Mouse (Mus musculus) natural killer cell, adult 2 months (primary cell): ENCODE results near the gene Rsph6a.

Experiments used
- DNase-seq, 2 experiments: peaks; one replicate each; pipeline ENCODE4 v3.0.0; 2022; ENCODE audit warnings: low spot score in 2 of 2

Gene Rsph6a

DNA sequence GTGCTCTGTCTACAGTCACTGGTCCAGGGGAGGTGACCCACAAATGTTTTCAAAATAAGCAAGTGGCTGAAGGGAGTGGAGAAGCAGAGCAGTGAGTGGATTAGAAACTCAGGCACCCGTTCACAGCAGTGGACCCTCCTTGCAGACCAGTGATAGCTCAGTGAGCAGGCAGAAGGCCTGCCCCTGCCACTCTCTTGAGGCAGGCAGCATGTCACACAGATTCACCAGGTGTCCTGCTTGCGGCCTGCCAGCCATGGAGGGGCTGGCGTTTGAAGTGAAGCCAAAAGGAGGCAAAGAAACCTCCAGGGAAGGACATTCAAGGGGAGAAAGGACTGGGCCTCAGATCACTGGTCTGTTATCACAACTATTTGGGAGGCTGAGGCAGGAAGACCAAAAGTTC lies 24.2 kb downstream of the Rsph6a start:
- no peak for DNase-seq

DNA sequence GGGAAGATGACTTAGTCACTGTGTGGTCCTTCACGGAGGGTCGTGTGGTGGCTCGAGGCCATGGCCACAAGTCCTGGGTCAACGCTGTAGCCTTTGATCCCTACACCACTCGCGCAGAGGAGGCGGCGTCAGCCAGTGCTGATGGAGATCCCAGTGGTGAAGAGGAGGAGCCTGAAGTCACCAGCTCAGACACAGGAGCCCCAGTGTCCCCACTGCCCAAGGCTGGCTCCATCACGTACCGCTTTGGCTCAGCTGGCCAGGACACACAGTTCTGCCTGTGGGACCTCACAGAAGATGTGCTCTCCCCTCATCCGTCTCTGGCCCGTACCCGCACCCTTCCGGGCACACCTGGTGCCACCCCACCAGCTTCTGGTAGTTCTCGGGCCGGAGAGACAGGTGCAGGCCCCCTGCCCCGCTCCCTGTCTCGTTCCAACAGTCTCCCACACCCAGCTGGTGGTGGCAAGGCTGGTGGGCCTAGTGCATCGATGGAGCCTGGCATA lies 26.0 kb downstream of the Rsph6a start:
- no peak for DNase-seq

DNA sequence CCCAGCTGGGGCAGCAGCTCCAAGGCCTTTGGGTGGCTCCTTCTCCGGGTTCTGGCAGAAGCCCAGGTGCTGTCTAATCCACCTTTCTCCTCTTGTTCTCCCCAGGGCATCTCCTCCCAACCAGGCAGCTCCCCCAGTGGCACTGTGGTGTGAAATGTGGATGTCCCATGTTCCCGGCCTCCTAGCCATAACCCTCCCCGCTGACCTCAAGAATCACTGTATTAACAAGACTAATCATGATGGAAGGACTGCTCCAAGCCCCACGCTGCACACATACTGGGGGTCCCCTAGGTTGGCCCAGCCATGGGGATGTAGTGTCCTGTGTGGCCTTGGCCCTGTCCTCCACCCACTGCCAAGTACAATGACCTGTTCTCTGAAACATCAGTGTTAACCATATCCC lies 27.7 kb downstream of the Rsph6a start:
- no peak for DNase-seq

DNA sequence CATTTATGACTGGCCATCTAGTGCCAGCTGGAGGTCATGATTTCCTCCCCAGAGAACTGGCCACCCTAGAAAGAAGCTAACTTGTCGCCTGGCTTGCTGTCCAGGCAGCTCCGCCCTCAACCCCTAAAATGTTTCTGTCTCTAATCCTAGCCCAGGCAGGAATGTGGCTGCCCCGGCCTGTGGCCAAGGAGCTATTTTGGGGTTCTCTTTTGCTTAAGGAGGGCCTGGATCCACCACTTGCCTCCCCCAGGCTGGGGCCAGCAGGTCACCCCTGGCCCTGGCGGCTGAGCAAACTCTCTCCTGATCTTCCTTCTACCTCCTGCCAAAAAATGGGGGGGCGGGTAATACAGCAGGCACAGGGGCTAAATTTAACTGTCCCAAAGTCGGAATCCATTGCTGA lies 28.6 kb downstream of the Rsph6a start:
- DNase-seq, result no peak

DNA sequence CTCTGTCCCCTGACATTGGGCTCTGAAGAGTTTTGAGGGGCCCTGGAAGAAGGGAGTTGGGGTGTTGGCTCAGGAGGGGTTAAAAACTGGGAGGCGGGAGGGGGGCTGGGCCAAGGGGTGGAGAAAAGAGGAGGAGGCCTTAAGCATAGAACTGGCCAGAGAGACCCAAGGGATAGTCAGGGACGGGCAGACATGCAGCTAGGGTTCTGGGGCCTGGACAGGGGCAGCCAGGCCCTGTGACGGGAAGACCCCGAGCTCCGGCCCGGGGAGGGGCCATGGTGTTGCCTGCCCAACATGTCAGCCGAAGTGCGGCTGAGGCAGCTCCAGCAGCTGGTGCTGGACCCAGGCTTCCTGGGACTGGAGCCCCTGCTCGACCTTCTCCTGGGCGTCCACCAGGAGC lies 29.2 kb downstream of the Rsph6a start, which contains the start of gene Dmpk:
TSS of gene Dmpk (plus strand) at position 149 of the 400 bp plus-strand sequence.
- DNase-seq, result no peak

DNA sequence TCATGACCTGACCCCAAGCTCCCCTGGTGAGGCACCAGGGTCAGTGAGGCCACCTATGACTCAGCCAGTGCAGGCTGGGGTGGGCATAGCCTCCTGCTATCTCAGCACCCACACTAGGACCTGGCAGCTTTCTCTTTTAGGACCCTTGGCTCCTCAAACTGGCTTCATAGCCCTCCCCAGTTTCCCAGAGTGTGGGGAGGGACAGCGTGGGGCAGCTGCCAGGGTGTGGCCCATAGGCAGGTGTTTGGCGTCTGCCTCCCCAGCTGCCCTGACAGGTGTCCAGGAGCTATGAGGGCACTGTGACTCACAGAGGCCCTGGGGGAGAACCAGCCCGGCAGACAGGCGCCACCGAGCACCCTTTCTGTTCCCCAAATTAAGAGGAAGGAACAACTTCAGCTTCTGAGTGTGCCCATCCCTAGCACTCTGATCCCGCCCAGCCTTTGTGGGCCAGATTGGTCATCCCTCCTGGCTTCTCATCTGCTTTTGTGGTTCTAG lies 29.8 kb downstream of the Rsph6a start:
- DNase-seq, result peak in 1 of 2 experiments; percentile 82

GRCm38 (mm10) chr7:19084921-19085473 lies 30.5 kb downstream of the Rsph6a start:
- DNase-seq, result no peak

DNA sequence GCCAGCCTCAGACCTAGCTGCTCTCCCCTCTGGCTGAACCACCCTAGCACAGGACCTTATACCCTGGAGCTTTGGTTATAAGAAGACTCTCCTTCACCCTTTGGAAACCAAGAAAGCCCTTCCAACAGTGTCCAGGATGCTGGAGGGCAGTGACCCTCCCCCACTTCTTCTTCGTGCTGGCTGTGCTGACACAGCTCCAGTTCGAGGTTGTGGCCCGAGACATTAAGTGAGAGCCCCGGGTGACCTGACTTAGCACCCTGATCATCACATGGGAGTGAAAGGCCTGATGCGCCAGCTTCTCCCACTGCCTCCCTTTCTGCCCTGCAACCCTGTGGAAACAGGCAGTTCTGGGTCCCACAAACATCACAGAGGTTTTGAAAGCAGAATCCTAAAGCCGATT lies 31.0 kb downstream of the Rsph6a start:
- no peak for DNase-seq

DNA sequence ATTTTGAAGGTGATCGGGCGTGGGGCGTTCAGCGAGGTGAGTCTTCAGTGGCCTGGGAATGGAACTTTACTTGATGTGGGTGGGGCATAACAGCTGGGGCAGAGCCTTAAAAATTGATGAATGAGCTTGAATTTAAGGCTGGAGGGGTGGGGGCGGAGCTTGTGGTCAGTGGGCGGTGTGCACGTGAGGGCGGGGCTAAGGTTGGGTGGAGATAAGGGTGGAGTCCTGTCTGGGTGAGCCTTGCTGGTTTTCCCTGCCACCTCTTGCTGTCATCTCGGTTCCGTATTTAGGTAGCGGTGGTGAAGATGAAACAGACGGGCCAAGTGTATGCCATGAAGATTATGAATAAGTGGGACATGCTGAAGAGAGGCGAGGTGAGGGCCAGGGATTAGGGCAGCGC lies 31.6 kb downstream of the Rsph6a start:
- peak in 1 of 2 experiments; percentile 75 for DNase-seq

- DNase-seq, result no peak
These were observed 32.3 kb downstream of the Rsph6a start for GRCm38 (mm10) chr7:19086760-19087159.

GRCm38 (mm10) chr7:19088813-19089212 lies 34.3 kb downstream of the Rsph6a start:
- DNase-seq, result peak; percentile 43 to 71

GRCm38 (mm10) chr7:19091913-19092312 lies 37.4 kb downstream of the Rsph6a start:
- no peak for DNase-seq

- DNase-seq, result no peak
These were observed 38.1 kb downstream of the Rsph6a start for GRCm38 (mm10) chr7:19092381-19093173.

- peak; percentile 77 to 87 for DNase-seq
These were observed 38.7 kb downstream of the Rsph6a start for GRCm38 (mm10) chr7:19093174-19093521.

- DNase-seq, result peak; percentile 65 to 79
These were observed 39.3 kb downstream of the Rsph6a start for GRCm38 (mm10) chr7:19093537-19094385.

DNA sequence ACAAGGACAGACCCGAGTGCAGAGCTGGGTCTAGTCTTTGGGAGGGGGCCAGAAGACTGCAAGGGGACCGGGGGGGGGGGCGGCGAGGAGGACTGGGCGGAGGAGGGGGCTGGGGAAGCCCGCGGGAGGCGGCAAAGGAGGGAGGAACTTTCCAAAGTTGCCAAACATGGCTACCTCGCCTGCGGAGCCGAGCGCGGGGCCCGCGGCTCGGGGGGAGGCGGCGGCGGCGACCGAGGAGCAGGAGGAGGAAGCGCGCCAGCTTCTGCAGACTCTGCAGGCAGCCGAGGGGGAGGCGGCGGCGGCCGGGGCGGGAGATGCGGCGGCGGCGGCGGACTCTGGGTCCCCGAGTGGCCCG lies 40.0 kb downstream of the Rsph6a start, which contains the start of gene Six5:
TSS of gene Six5 (plus strand) at position 124 of the 355 bp plus-strand sequence.
- no peak for DNase-seq

GRCm38 (mm10) chr7:19094826-19095750 lies 40.6 kb downstream of the Rsph6a start:
- DNase-seq, result no peak

GRCm38 (mm10) chr7:19095751-19096110 lies 41.2 kb downstream of the Rsph6a start:
- no peak for DNase-seq

DNA sequence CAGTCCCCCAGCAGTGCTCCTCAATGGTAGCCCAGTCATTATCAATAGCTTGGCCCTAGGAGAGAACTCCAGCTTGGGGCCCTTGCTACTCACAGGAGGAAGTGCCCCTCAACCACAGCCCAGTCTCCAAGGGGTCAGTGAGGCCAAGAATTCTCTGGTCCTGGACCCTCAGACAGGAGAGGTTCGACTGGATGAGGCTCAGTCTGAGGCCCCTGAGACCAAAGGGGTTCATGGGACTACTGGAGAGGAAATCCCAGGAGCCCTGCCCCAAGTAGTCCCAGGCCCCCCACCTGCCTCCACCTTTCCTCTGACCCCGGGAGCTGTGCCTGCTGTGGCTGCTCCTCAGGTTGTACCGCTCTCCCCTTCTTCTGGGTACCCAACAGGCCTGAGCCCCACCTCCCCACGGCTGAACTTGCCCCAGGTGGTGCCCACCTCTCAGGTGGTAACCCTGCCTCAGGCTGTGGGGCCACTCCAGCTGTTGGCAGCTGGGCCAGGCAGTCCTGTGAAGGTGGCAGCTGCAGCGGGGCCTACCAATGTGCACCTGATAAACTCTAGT lies 42.0 kb downstream of the Rsph6a start:
- no peak for DNase-seq

DNA sequence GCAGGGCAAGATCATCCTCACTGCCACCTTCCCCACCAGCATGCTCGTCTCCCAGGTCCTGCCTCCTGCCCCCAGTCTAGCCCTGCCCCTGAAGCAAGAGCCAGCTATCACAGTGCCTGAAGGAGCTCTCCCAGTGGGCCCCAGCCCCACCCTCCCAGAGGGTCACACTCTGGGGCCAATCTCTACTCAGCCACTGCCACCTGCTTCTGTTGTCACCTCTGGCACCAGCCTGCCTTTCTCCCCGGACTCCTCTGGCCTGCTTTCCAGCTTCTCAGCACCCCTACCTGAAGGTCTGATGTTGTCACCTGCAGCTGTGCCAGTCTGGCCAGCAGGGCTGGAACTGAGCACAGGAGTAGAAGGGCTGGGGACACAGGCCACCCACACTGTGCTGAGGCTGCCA lies 42.7 kb downstream of the Rsph6a start:
- no peak for DNase-seq

DNA sequence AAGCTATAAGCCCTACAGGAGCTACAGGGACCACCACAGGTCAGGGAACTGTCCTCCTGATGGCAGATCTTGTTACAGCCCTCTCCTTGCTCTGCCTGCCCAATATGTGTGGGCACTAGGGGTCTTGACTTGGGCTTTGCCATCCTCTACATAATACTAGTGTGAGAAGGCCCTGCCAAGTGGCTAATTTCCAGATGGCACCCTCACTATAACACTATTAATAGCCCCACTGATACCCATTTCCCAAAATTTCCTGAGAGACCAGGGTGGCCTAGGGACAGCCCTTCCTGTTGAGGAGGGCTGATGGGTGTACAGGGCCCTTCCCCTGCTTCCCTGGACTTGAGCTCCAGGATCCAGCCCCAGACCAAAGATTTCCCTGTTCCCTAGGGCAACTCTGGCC lies 43.4 kb downstream of the Rsph6a start:
- DNase-seq, result no peak
